Mouse (Mus musculus) liver, adult 2 months (tissue): ENCODE measurements around the gene Dpp8. TPM values are rescaled to one million over a fixed set of nuclear protein-coding genes. Genes with fewer than 3 reads are reported as not detected.
A peak's percentile ranks its signal among the peaks of the same experiment; 100 is the strongest.

ENCODE experiments used
- DNase-seq: peaks from one replicate; pipeline ENCODE4 v3.0.0-alpha.2; 2011; ENCODE audit warnings: low read depth, low spot score; ENCODE audit errors: extremely low read depth
- H3K27ac ChIP-seq: fragments of 200-500 bp; replicated peaks from 2 replicates; pipeline ENCODE4 v1.5.1; 2012; ENCODE audit warnings: low read depth, mild to moderate bottlenecking, control low read depth, inconsistent platforms, low read length; ENCODE audit not compliant: insufficient read depth
- H3K27me3 ChIP-seq: fragments of 200-500 bp; 2 replicates; pipeline ENCODE4 v1.6.1; 2012; ENCODE audit warnings: mild to moderate bottlenecking, moderate library complexity, low read length, inconsistent platforms; ENCODE audit not compliant: control insufficient read depth, insufficient read depth
- H3K36me3 ChIP-seq: fragments of 200-500 bp; 2 replicates; pipeline ENCODE4 v1.6.1; 2012; ENCODE audit warnings: low read length, inconsistent platforms; ENCODE audit not compliant: control insufficient read depth, insufficient read depth
- H3K4me1 ChIP-seq: fragments of 200-500 bp; 2 replicates; pipeline ENCODE4 v1.6.1; 2011; ENCODE audit warnings: low read length; ENCODE audit not compliant: control insufficient read depth, insufficient read depth
- H3K4me3 ChIP-seq: fragments of 200-500 bp; 2 replicates; pipeline ENCODE4 v1.5.1; 2011; ENCODE audit warnings: low read depth, mild to moderate bottlenecking, control low read depth, low read length, moderate library complexity; ENCODE audit not compliant: insufficient read depth
- H3K79me2 ChIP-seq: fragments of 200-500 bp; 2 replicates; pipeline ENCODE4 v1.6.1; 2012; ENCODE audit warnings: inconsistent platforms, mild to moderate bottlenecking, low read length, moderate library complexity; ENCODE audit not compliant: control insufficient read depth, insufficient read depth
- H3K9ac ChIP-seq: fragments of 200-500 bp; 2 replicates; pipeline ENCODE4 v1.6.1; 2012; ENCODE audit warnings: low read depth, mild to moderate bottlenecking, control low read depth, inconsistent platforms, low read length
- CTCF ChIP-seq: fragments of 200-500 bp; IDR thresholded peaks from 2 replicates; pipeline ENCODE4 v1.5.1; 2011; ENCODE audit warnings: low read depth, low read length, control low read depth
- POLR2A ChIP-seq: fragments of 200-500 bp; IDR thresholded peaks from 2 replicates; pipeline ENCODE4 v1.6.1; 2011; ENCODE audit warnings: low read length, control low read depth; ENCODE audit not compliant: insufficient read depth; ENCODE audit errors: extremely low read depth
- WGBS: fragments of 180-500 bp; shearing (Covaris S2); methylation state at CpG from one replicate; pipeline ENCODE4 v1.1.7; 2018; 5-methylcytosine and 5-hydroxymethylcytosine counted together
- polyA plus RNA-seq: library from polyadenylated mRNA; depleted of rRNA; stranded (reverse); fragments of >200 nt; gene quantifications from 2 replicates; pipeline ENCODE4 v1.2.3, GENCODE M21; 2012; rRNA removed
- total RNA-seq: library from RNA; depleted of rRNA; stranded (reverse); fragments of >200 nt; gene quantifications from 2 replicates; pipeline ENCODE4 v1.2.3, GENCODE M21; 2014; rRNA removed

Dpp8 gene
- total and polyA plus RNA-seq, 2 experiments, result 20.4 to 42.8 TPM

- TF ChIP-seq POLR2A, result no peak
- TF ChIP-seq CTCF, result peak; percentile 36
- Histone ChIP-seq H3K27ac (no peak overlapping the region), H3K36me3 (no peaks in the 10 kb centered on the region), H3K79me2 (no peaks in the 10 kb centered on the region), H3K27me3 (no peaks in the 10 kb centered on the region), H3K4me3 (peak overlapping the region; percentile 10; the same call in 1 of the 2 replicates), H3K4me1 (no peaks in the 10 kb centered on the region), H3K9ac (no peak overlapping the region)
- DNase-seq, result no peak
- 74% methylated on average over 48 of the region's 48 CpGs for WGBS
Measured at GRCm38 (mm10) chr9:65123552-65124168, 91.4 kb downstream of the Dpp8 start.

GRCm38 (mm10) chr9:65128123-65128815 is 96.1 kb downstream of the Dpp8 start:
- no peaks in the 10 kb centered on the region for H3K36me3 ChIP-seq
- no peak overlapping the region for H3K4me3 ChIP-seq
- no peaks in the 10 kb centered on the region for H3K79me2 ChIP-seq
- no peak overlapping the region for H3K9ac ChIP-seq
- no peaks in the 10 kb centered on the region for H3K4me1 ChIP-seq
- WGBS, result 64% methylated on average over 25 of the region's 25 CpGs
- TF ChIP-seq POLR2A (no peak), CTCF (no peak)
- no peak overlapping the region for H3K27ac ChIP-seq
- H3K27me3 ChIP-seq, result no peaks in the 10 kb centered on the region
- no peak for DNase-seq

GRCm38 (mm10) chr9:65131717-65132116 is 99.5 kb downstream of the Dpp8 start:
- Histone ChIP-seq H3K4me1 (no peaks in the 10 kb centered on the region), H3K9ac (no peak overlapping the region), H3K79me2 (no peaks in the 10 kb centered on the region), H3K36me3 (no peaks in the 10 kb centered on the region), H3K27me3 (no peaks in the 10 kb centered on the region), H3K4me3 (no peak overlapping the region), H3K27ac (no peak overlapping the region)
- 87% methylated on average over 5 of the region's 5 CpGs for WGBS
- TF ChIP-seq POLR2A (no peak), CTCF (no peak)
- DNase-seq, result no peak

Other genes starting within 250 kb of the Dpp8 start
- gene Dennd4a, start 221.1 kb upstream of the Dpp8 start, total RNA-seq, result 17.1 and 22.4 TPM in 2 replicates
- 7.0 and 8.0 TPM in 2 replicates for gene Dennd4a, start 221.1 kb upstream of the Dpp8 start, polyA plus RNA-seq
- gene Slc24a1, start 80.8 kb upstream of the Dpp8 start, total RNA-seq, result not detected in 2 replicates
- not detected in 2 replicates for gene Slc24a1, start 80.8 kb upstream of the Dpp8 start, polyA plus RNA-seq
- 5.4 and 6.7 TPM in 2 replicates for gene Ints14, start 71.5 kb upstream of the Dpp8 start, total RNA-seq
- 4.7 and 5.7 TPM in 2 replicates for gene Ints14, start 71.5 kb upstream of the Dpp8 start, polyA plus RNA-seq
- 165 TPM in 2 replicates for gene Hacd3, start 10.7 kb upstream of the Dpp8 start, total RNA-seq
- gene Hacd3, start 10.7 kb upstream of the Dpp8 start, polyA plus RNA-seq, result 67.7 and 68.6 TPM in 2 replicates
- gene Igdcc4, start 69.1 kb downstream of the Dpp8 start, total RNA-seq, result 0.18 and 0.20 TPM in 2 replicates
- 0.09 and 0.12 TPM in 2 replicates for gene Igdcc4, start 69.1 kb downstream of the Dpp8 start, polyA plus RNA-seq
- not detected in 2 replicates for gene Igdcc3, start 108.8 kb downstream of the Dpp8 start, total RNA-seq
- not detected in 2 replicates for gene Igdcc3, start 108.8 kb downstream of the Dpp8 start, polyA plus RNA-seq
- 11.3 and 12.6 TPM in 2 replicates for gene Parp16, start 162.9 kb downstream of the Dpp8 start, total RNA-seq
- 11.4 and 13.6 TPM in 2 replicates for gene Parp16, start 162.9 kb downstream of the Dpp8 start, polyA plus RNA-seq
- gene Cilp, start 232.8 kb downstream of the Dpp8 start, total RNA-seq, result 0.18 and 0.20 TPM in 2 replicates
- gene Cilp, start 232.8 kb downstream of the Dpp8 start, polyA plus RNA-seq, result 0.12 and 0.15 TPM in 2 replicates